Mouse (Mus musculus): ENCODE data around the gene Kdelr2. TPM values are rescaled to one million over a fixed set of nuclear protein-coding genes. Genes with fewer than 3 reads are reported as not detected.
A peak's percentile ranks its signal among the peaks of the same experiment; 100 is the strongest.

The Kdelr2 gene
- 288 and 297 TPM in 2 replicates for polyA plus RNA-seq (2016; fragmentation: Nextera tagmentation; extraction: Ambion mirVana)

- peak; percentile 93 for ATAC-seq (ENCODE audit: insufficient number of reproducible peaks, insufficient read depth, low FRiP score, low TSS enrichment, low read depth)
- Histone ChIP-seq H3K36me3 (peaks cover 36% of the 10 kb centered on the region), H3K9ac (replicated peaks) (peak within 1 kb of the TSS; percentile 94), H3K9me3 (no peaks in the 10 kb centered on the region), H3K27ac (peak within 1 kb of the TSS; percentile 89), H3K4me3 (replicated peaks) (peak within 1 kb of the TSS; percentile 90), H3K4me2 (peak within 1 kb of the TSS; percentile 85), H3K4me1 (replicated peaks) (peaks cover 22% of the 10 kb centered on the region), H3K27me3 (no peaks in the 10 kb centered on the region)
- under 1% methylated on average over 71 of the region's 72 CpGs for WGBS
Observed at GRCm38 (mm10) chr5:143403221-143404147, at the start of gene Kdelr2. Gene Kdelr2, plus strand, starts transcription at chr5:143403838.

GRCm38 (mm10) chr5:143356017-143356416 is 47.6 kb upstream of the Kdelr2 start:
- H3K36me3 ChIP-seq = no peaks in the 10 kb centered on the region
- peaks cover 11% of the 10 kb centered on the region; the same call in 1 of the 2 replicates for H3K9me3 ChIP-seq

GRCm38 (mm10) chr5:143356686-143357388 is 46.8 kb upstream of the Kdelr2 start, which contains the start of gene Grid2ip:
Gene Grid2ip, plus strand, starts transcription at chr5:143357338.
- Histone ChIP-seq H3K4me2 (peak within 1 kb of the TSS; percentile 59), H3K4me3 (replicated peaks) (peak within 1 kb of the TSS; percentile 34), H3K9me3 (0 out of 2 replicates have a peak, but pooled peaks cover 6% of the 10 kb centered on the region), H3K9ac (replicated peaks) (peak within 1 kb of the TSS; percentile 52), H3K36me3 (no peaks in the 10 kb centered on the region), H3K4me1 (replicated peaks) (peaks cover 12% of the 10 kb centered on the region), H3K27ac (no peak within 1 kb of the TSS), H3K27me3 (peaks cover 60% of the 10 kb centered on the region)
- WGBS = 19% methylated on average over 17 of the region's 17 CpGs
- no peak for ATAC-seq (ENCODE audit: insufficient number of reproducible peaks, insufficient read depth, low FRiP score, low TSS enrichment, low read depth)

More at GRCm38 (mm10) chr5:143356017-143356416, 47.6 kb upstream of the Kdelr2 start:
- 37% methylated on average over 5 of the region's 5 CpGs for WGBS
- no peak overlapping the region for H3K9ac ChIP-seq (replicated peaks)
- no peak for ATAC-seq (ENCODE audit: insufficient number of reproducible peaks, insufficient read depth, low FRiP score, low TSS enrichment, low read depth)
- peaks cover 52% of the 10 kb centered on the region for H3K27me3 ChIP-seq
- no peak overlapping the region for H3K27ac ChIP-seq
- H3K4me3 ChIP-seq (replicated peaks) = no peak overlapping the region
- peaks cover 12% of the 10 kb centered on the region for H3K4me1 ChIP-seq (replicated peaks)
- H3K4me2 ChIP-seq = no peak overlapping the region

GRCm38 (mm10) chr5:143357564-143357963 is 46.1 kb upstream of the Kdelr2 start:
- Histone ChIP-seq H3K27ac (no peak overlapping the region), H3K9ac (replicated peaks) (peak overlapping the region; percentile 52), H3K9me3 (0 out of 2 replicates have a peak, but pooled peaks cover 3% of the 10 kb centered on the region), H3K4me1 (replicated peaks) (peaks cover 12% of the 10 kb centered on the region), H3K27me3 (peaks cover 63% of the 10 kb centered on the region), H3K36me3 (no peaks in the 10 kb centered on the region), H3K4me2 (peak overlapping the region; percentile 59), H3K4me3 (replicated peaks) (peak overlapping the region; percentile 34)
- no peak for ATAC-seq (ENCODE audit: insufficient number of reproducible peaks, insufficient read depth, low FRiP score, low TSS enrichment, low read depth)
- WGBS = 2% methylated on average over 26 of the region's 28 CpGs

- Histone ChIP-seq H3K36me3 (no peaks in the 10 kb centered on the region), H3K4me2 (no peak overlapping the region), H3K27ac (no peak overlapping the region), H3K4me1 (replicated peaks) (peaks cover 20% of the 10 kb centered on the region), H3K4me3 (replicated peaks) (no peak overlapping the region), H3K9me3 (no peaks in the 10 kb centered on the region), H3K9ac (replicated peaks) (no peak overlapping the region), H3K27me3 (peaks cover 76% of the 10 kb centered on the region)
- ATAC-seq (ENCODE audit: insufficient number of reproducible peaks, insufficient read depth, low FRiP score, low TSS enrichment, low read depth) = no peak
- 32% methylated on average over 7 of the region's 7 CpGs for WGBS
Observed at GRCm38 (mm10) chr5:143359263-143359662, 44.4 kb upstream of the Kdelr2 start.

- Histone ChIP-seq H3K4me1 (replicated peaks) (peaks cover 23% of the 10 kb centered on the region), H3K27ac (no peak overlapping the region), H3K9me3 (no peaks in the 10 kb centered on the region), H3K4me2 (no peak overlapping the region), H3K4me3 (replicated peaks) (no peak overlapping the region), H3K27me3 (peaks cover 78% of the 10 kb centered on the region), H3K9ac (replicated peaks) (no peak overlapping the region), H3K36me3 (no peaks in the 10 kb centered on the region)
- ATAC-seq (ENCODE audit: insufficient number of reproducible peaks, insufficient read depth, low FRiP score, low TSS enrichment, low read depth) = no peak
- 59% methylated on average over 5 of the region's 5 CpGs for WGBS
Observed at GRCm38 (mm10) chr5:143360000-143360399, 43.6 kb upstream of the Kdelr2 start.

- no peaks in the 10 kb centered on the region for H3K36me3 ChIP-seq
- H3K4me3 ChIP-seq (replicated peaks) = no peak overlapping the region
- 61% methylated on average over 7 of the region's 7 CpGs for WGBS
- no peak for ATAC-seq (ENCODE audit: insufficient number of reproducible peaks, insufficient read depth, low FRiP score, low TSS enrichment, low read depth)
- H3K4me1 ChIP-seq (replicated peaks) = peaks cover 23% of the 10 kb centered on the region
- no peak overlapping the region for H3K27ac ChIP-seq
- H3K9me3 ChIP-seq = no peaks in the 10 kb centered on the region
- peaks cover 82% of the 10 kb centered on the region for H3K27me3 ChIP-seq
- no peak overlapping the region for H3K9ac ChIP-seq (replicated peaks)
- no peak overlapping the region for H3K4me2 ChIP-seq
Observed at GRCm38 (mm10) chr5:143361428-143361827, 42.2 kb upstream of the Kdelr2 start.

GRCm38 (mm10) chr5:143363678-143364615 is 39.7 kb upstream of the Kdelr2 start:
- Histone ChIP-seq H3K36me3 (no peaks in the 10 kb centered on the region), H3K9ac (replicated peaks) (peak overlapping the region; percentile 63), H3K4me1 (replicated peaks) (peaks cover 11% of the 10 kb centered on the region; the same call in 1 of the 2 replicates), H3K27me3 (peaks cover 77% of the 10 kb centered on the region), H3K4me2 (peak overlapping the region; percentile 95), H3K27ac (no peak overlapping the region), H3K4me3 (replicated peaks) (peak overlapping the region; percentile 48), H3K9me3 (no peaks in the 10 kb centered on the region)
- peak; percentile 66 for ATAC-seq (ENCODE audit: insufficient number of reproducible peaks, insufficient read depth, low FRiP score, low TSS enrichment, low read depth)
- 1% methylated on average over 47 of the region's 47 CpGs for WGBS

GRCm38 (mm10) chr5:143367931-143368330 is 35.7 kb upstream of the Kdelr2 start:
- no peak for ATAC-seq (ENCODE audit: insufficient number of reproducible peaks, insufficient read depth, low FRiP score, low TSS enrichment, low read depth)
- 71% methylated on average over 3 of the region's 3 CpGs for WGBS
- Histone ChIP-seq H3K9ac (replicated peaks) (no peak overlapping the region), H3K27me3 (peaks cover 90% of the 10 kb centered on the region), H3K4me2 (no peak overlapping the region), H3K9me3 (no peaks in the 10 kb centered on the region), H3K4me3 (replicated peaks) (no peak overlapping the region), H3K4me1 (replicated peaks) (peaks cover 18% of the 10 kb centered on the region), H3K27ac (no peak overlapping the region), H3K36me3 (no peaks in the 10 kb centered on the region)

- no peaks in the 10 kb centered on the region for H3K9me3 ChIP-seq
- no peak for ATAC-seq (ENCODE audit: insufficient number of reproducible peaks, insufficient read depth, low FRiP score, low TSS enrichment, low read depth)
- peak overlapping the region; percentile 37; the same call in 1 of the 2 replicates for H3K9ac ChIP-seq (replicated peaks)
- H3K4me2 ChIP-seq = peak overlapping the region; percentile 48
- peaks cover 9% of the 10 kb centered on the region for H3K4me1 ChIP-seq (replicated peaks)
- H3K27me3 ChIP-seq = peaks cover 95% of the 10 kb centered on the region
- peak overlapping the region; percentile 31 for H3K4me3 ChIP-seq (replicated peaks)
- no peak overlapping the region for H3K27ac ChIP-seq
- H3K36me3 ChIP-seq = no peaks in the 10 kb centered on the region
- 3% methylated on average over 36 of the region's 36 CpGs for WGBS
Observed at GRCm38 (mm10) chr5:143369611-143370255, 33.9 kb upstream of the Kdelr2 start.

Data from limb, embryonic 12.5 days (tissue).